Mouse (Mus musculus): ENCODE results near the gene Atp8a2.

GRCm38 (mm10) chr14:59949983-59950382, 247.0 kb downstream of the Atp8a2 start:
- TF ChIP-seq CTCF (IDR thresholded peaks at IDR 0.05; ENCODE audit: low read depth) (no peak), EP300 (IDR thresholded peaks at IDR 0.05; ENCODE audit: low read depth) (no peak)

All from heart, postnatal 0 days (tissue).